Mouse (Mus musculus): ENCODE results near the gene Tppp3.

- TF ChIP-seq CTCF (IDR thresholded peaks at IDR 0.05; ENCODE audit: low read depth) (no peak), EP300 (IDR thresholded peaks at IDR 0.05; ENCODE audit: low read depth) (no peak)
Observed at GRCm38 (mm10) chr8:105473816-105474606, 2.7 kb upstream of the Tppp3 start.

Data from liver, embryonic 14.5 days (tissue).